Mouse (Mus musculus): ENCODE data around the gene Zcrb1.

GRCm38 (mm10) chr15:93433811-93434210, 35.7 kb upstream of the Zcrb1 start:
- TF ChIP-seq MYOG (IDR thresholded peaks at IDR 0.05; ENCODE audit: control insufficient read depth, extremely low read depth, insufficient read length): no peak
- TF ChIP-seq CTCF (IDR thresholded peaks at IDR 0.05; ENCODE audit: control insufficient read depth, insufficient read depth, insufficient read length): no peak
- TF ChIP-seq MAX (IDR thresholded peaks at IDR 0.05): no peak
- no peak for TF ChIP-seq USF1 (IDR thresholded peaks at IDR 0.05; ENCODE audit: low read depth)
- TF ChIP-seq CEBPB (IDR thresholded peaks at IDR 0.05; ENCODE audit: low read depth): no peak
- TF ChIP-seq MYOD1 (IDR thresholded peaks at IDR 0.05; ENCODE audit: control insufficient read depth, insufficient read length, low read depth): no peak
- TF ChIP-seq FOSL1 (IDR thresholded peaks at IDR 0.05; ENCODE audit: insufficient read depth, low read length, poor library complexity, severe bottlenecking): no peak
